8 mouse cellular contexts compared by ENCODE assay signal in genomic region chr17:11611459-11611858, GRCm38 (mm10).
A peak's percentile ranks its signal among the peaks of the same experiment; 100 is the strongest.
DNase-seq lines count a peak whose midpoint lies in the region; ATAC-seq and TF ChIP-seq lines count a peak whose summit lies in the region.
"Had no signal": no experiment of that assay in that cellular context is flagged by ENCODE, and none has a peak within 500 bp of the region (broad histone marks: within the 10 kb centered on the region; RNA-seq: fewer than 3 reads in every experiment).

No protein-coding gene starts in this region.

- H3K36me3 ChIP-seq in forebrain, embryonic 13.5 days (ENCODE audit: poor library complexity, severe bottlenecking) = no peaks in the 10 kb centered on the region
- no peaks in the 10 kb centered on the region for H3K36me3 ChIP-seq in intestine, postnatal 0 days (ENCODE audit: control insufficient read depth, insufficient read depth)
- no peaks in the 10 kb centered on the region for H3K36me3 ChIP-seq in limb, embryonic 11.5 days (ENCODE audit: control insufficient read depth, insufficient read depth, low read length)
- H3K36me3 ChIP-seq: heart, embryonic 15.5 days had no signal

- no peak for TF ChIP-seq POLR2A in brain, embryonic 14.5 days (IDR thresholded peaks at IDR 0.05; ENCODE audit: borderline replicate concordance, extremely low read depth, insufficient read depth, insufficient read length, poor library complexity, severe bottlenecking)

- H3K27ac ChIP-seq in forebrain, embryonic 13.5 days = no peak overlapping the region
- no peak overlapping the region for H3K27ac ChIP-seq in intestine, postnatal 0 days (ENCODE audit: low read depth, low read length)
- no peak overlapping the region for H3K27ac ChIP-seq in limb, embryonic 11.5 days (replicated peaks; ENCODE audit: low read depth, low read length)
- H3K27ac ChIP-seq: heart, embryonic 15.5 days had no signal

- peak; percentile 89 for TF ChIP-seq CTCF in brain, embryonic 14.5 days (IDR thresholded peaks at IDR 0.05; ENCODE audit: borderline replicate concordance, extremely low read depth, insufficient read depth, insufficient read length)
- peak; percentile 81 for TF ChIP-seq CTCF in intestine, postnatal 0 days (IDR thresholded peaks at IDR 0.05; ENCODE audit: low read depth)

- H3K4me3 ChIP-seq in forebrain, embryonic 13.5 days = no peak overlapping the region
- no peak overlapping the region for H3K4me3 ChIP-seq in intestine, postnatal 0 days (ENCODE audit: low read depth, low read length)
- no peak overlapping the region for H3K4me3 ChIP-seq in limb, embryonic 11.5 days (ENCODE audit: low read depth, low read length)
- H3K4me3 ChIP-seq: heart, embryonic 15.5 days had no signal

- no peaks in the 10 kb centered on the region for H3K9me3 ChIP-seq in forebrain, embryonic 13.5 days (replicated peaks)
- H3K9me3 ChIP-seq in intestine, postnatal 0 days (ENCODE audit: control insufficient read depth) = no peaks in the 10 kb centered on the region
- H3K9me3 ChIP-seq in limb, embryonic 11.5 days (ENCODE audit: control insufficient read depth, low read length) = no peaks in the 10 kb centered on the region
- H3K9me3 ChIP-seq: heart, embryonic 15.5 days had no signal

- 0 out of 2 replicates have a peak, but pooled peaks have one; percentile 30 for ATAC-seq in forebrain, embryonic 13.5 days
- no peak for ATAC-seq in intestine, postnatal 0 days
- ATAC-seq in limb, embryonic 11.5 days (ENCODE audit: insufficient number of reproducible peaks, low FRiP score, low TSS enrichment, low read depth) = no peak

- H3K4me1 ChIP-seq in forebrain, embryonic 13.5 days = peaks cover 10% of the 10 kb centered on the region
- H3K4me1 ChIP-seq in intestine, postnatal 0 days (replicated peaks; ENCODE audit: control insufficient read depth, insufficient read depth, low read length) = no peaks in the 10 kb centered on the region
- H3K4me1 ChIP-seq in limb, embryonic 11.5 days (ENCODE audit: control insufficient read depth, insufficient read depth, low read length) = no peaks in the 10 kb centered on the region
- H3K4me1 ChIP-seq: heart, embryonic 15.5 days had no signal

- 10% methylated on average over 7 of the region's 7 CpGs for whole genome bisulfite sequencing in forebrain, embryonic 13.5 days
- WGBS in intestine, postnatal 0 days = 5% methylated on average over 7 of the region's 7 CpGs
- 20% methylated on average over 7 of the region's 7 CpGs for WGBS in limb, embryonic 11.5 days

- DNase-seq in urinary bladder, postnatal 14 days (ENCODE audit: low spot score) = peak; percentile 63
- DNase-seq in urinary bladder, postnatal 10 days (ENCODE audit: low spot score) = no peak
- peak; percentile 87 for DNase-seq in brain, embryonic 14.5 days (ENCODE audit: low read depth)
- peak; percentile 83 for DNase-seq in limb, embryonic 11.5 days (ENCODE audit: low spot score)
- peak; percentile 16 for DNase-seq in retina, postnatal 7 days (ENCODE audit: low read depth, low spot score)

- no peaks in the 10 kb centered on the region for H3K27me3 ChIP-seq in forebrain, embryonic 13.5 days
- H3K27me3 ChIP-seq in intestine, postnatal 0 days (replicated peaks; ENCODE audit: control insufficient read depth, insufficient read depth, low read length) = no peaks in the 10 kb centered on the region
- no peaks in the 10 kb centered on the region for H3K27me3 ChIP-seq in limb, embryonic 11.5 days (ENCODE audit: control insufficient read depth, insufficient read depth, low read length)

- H3K4me2 ChIP-seq in forebrain, embryonic 13.5 days = no peak overlapping the region
- no peak overlapping the region for H3K4me2 ChIP-seq in intestine, postnatal 0 days (replicated peaks; ENCODE audit: low read depth)
- no peak overlapping the region for H3K4me2 ChIP-seq in limb, embryonic 11.5 days (ENCODE audit: low read depth, severe bottlenecking)
- H3K4me2 ChIP-seq: heart, embryonic 15.5 days had no signal

- H3K9ac ChIP-seq in forebrain, embryonic 13.5 days = no peak overlapping the region
- H3K9ac ChIP-seq in intestine, postnatal 0 days (ENCODE audit: low read depth, low read length) = no peak overlapping the region
- no peak overlapping the region for H3K9ac ChIP-seq in limb, embryonic 11.5 days (ENCODE audit: low read length)
- H3K9ac ChIP-seq: heart, embryonic 15.5 days had no signal
